Mouse (Mus musculus) olfactory bulb, adult 2 months (tissue): ENCODE results near the gene Slx4ip.

Source experiments
- CTCF ChIP-seq: fragments of 200-500 bp; IDR thresholded peaks from 2 replicates; pipeline ENCODE4 v1.5.1; 2012; ENCODE audit warnings: low read depth, mild to moderate bottlenecking, low read length, moderate library complexity; ENCODE audit not compliant: insufficient read depth
- POLR2A ChIP-seq: fragments of 200-500 bp; IDR thresholded peaks from 2 replicates; pipeline ENCODE4 v1.6.1; 2012; ENCODE audit warnings: mild to moderate bottlenecking, low read depth, low read length, moderate library complexity; ENCODE audit not compliant: insufficient read depth

- TF ChIP-seq CTCF (no peak), POLR2A (no peak)
Measured at GRCm38 (mm10) chr2:136993116-136993515, 102.1 kb downstream of the Slx4ip start.
